Mouse (Mus musculus) neural tube, embryonic 10.5 days (tissue): ENCODE measurements around the gene Rtp2.
"Not testable (repeated sequence)": the region's sequence is repeated elsewhere in the genome, so short reads cannot be mapped to it uniquely, and the experiment has no call there.

Experiments
- DNase-seq: peaks from one replicate; pipeline ENCODE4 v3.0.0-alpha.2; 2017; ENCODE audit warnings: low spot score; ENCODE audit errors: extremely low spot score

The Rtp2 gene

GRCm38 (mm10) chr16:23952101-23952727 is 20.0 kb upstream of the Rtp2 start:
- no peak for DNase-seq

GRCm38 (mm10) chr16:23947654-23948053 is 15.5 kb upstream of the Rtp2 start:
- no peak for DNase-seq

DNA sequence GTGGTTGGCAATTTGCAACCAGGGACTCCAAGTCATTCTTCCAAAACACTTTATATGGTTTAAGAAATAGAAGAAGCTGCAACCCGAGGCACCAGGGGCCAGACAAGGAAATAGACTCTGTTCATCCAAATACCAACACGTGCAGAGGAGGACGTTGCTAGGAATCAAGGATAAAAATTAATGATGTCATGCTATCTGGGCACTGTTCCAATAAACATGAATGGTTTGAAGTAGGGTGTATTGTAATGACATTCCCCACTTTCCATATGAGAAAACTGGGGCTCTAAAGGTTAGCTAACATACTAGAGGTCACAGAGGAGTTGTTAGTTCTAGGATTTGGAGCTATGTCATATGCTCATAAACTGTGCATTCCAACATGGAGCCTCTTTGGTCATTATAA is 12.6 kb upstream of the Rtp2 start:
- DNase-seq = no peak

DNA sequence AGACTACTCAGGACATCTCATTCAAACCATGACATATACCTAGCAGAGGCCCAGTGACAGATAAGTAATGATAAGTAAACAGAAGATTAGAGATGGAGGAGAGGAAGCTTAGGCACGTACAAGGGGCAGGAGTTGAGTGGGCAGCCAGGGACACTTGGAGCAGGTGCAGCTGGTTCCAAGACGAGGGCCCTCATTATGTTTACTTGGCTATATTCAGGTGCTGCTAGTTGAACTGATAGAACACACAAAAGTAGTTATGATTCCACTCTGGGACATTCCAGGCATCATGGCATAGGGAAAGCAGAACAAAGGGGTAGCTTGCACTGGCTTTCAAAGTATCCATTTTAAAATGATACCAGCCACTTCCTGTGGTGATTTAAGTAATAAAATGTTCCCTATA is 2.2 kb upstream of the Rtp2 start:
- DNase-seq = no peak

DNA sequence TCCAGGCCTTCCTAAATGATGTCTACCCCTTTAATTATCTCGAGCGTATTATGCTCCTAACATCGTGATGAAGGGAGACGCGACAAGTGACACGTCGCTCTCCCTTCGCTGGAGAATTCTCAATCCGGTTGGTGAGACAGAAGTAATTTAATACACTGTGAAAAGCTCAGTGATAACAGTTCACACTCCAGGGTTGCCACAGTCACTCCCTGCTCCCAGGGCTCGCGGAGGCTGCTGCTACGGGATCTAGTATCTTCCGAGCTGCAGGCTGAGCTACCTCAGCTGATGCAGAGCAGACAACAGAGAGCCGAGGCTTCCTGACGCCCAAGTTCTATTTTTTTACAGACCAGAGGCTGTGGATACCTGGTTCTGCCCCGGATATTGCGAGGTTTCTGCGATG is 919 bp downstream of the Rtp2 start:
- no peak for DNase-seq

- DNase-seq = no peak
Observed at GRCm38 (mm10) chr16:23930426-23931073, 1.6 kb downstream of the Rtp2 start.

- DNase-seq = no peak
Observed at GRCm38 (mm10) chr16:23927301-23928114, 4.7 kb downstream of the Rtp2 start.

DNA sequence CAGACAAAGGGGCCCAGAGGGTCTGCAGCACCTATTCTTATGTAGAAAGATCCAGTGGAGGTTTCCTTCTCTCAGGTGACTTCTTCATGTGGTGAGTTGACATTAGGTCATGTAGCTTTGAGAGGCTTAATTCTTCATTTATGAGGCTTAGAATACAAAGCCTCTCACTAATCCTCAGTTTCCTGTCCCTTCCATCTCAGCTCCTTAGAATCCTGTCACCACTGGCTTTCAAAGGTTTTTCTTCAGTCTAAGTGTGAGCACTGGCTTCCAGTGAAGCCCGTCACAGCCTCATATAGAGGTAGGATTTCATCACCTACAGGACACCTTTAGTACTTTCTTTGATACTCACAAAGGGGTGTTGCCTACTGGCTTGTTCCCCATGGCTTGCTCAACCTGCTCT is 9.3 kb downstream of the Rtp2 start:
- DNase-seq = no peak

GRCm38 (mm10) chr16:23921697-23922096 is 10.5 kb downstream of the Rtp2 start:
- DNase-seq = no peak

DNA sequence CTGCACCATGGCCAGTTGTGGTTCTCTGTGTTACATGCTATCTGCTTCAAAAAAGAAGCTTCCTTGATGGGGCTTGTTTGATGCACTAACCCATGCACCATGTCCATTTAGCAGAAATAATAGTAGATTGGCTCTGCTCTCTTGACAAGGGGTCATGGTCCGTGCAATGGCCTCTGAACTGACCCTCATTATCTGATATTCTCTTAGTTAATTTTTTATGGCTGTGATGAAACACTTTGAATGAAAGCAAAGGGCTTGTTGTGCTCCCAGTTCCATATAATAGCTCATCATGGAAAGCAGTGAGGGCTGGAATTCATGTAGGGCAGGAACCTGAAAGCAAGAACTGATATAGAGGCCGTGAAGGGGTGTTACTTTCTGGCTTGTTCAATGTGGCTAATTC is 12.8 kb downstream of the Rtp2 start:
- DNase-seq = no peak

DNA sequence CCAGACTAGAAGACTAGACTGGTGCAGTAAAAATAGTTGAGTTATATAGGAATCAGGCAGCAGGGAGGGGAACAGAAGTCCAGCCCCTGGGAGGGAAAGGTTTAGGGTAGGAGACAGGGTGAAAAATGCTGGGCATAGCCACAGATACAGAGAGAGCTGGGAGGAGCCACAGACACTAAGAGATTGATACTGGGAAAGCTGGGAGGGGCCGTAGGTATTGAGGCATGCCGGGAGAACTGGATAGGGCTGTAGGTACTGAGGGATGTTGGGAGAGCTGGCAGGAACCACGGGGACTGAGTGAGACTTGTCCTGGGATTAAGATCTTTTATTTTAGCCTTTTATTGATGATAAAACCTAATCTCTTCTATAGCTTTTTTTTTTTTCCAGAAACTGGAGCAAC is 18.8 kb downstream of the Rtp2 start:
- no peak for DNase-seq

DNA sequence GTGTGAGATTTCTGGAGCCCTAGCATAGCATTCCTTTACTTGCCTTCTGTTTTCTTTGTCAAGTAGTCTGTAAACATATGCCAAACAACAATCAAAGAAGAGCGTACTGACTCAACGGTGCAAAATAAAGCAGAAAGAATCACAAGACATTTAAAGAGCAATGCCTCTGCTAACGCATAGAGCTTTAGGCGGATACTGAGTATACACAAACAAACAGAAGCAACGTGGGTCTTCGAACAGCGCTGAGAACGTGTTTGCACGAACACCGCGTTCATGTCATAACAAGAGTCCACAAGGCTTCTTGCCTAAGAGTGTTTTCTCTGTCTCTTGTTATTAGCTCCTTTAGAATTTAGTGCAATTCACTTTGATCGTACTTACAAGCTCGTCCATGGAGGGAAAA is 19.5 kb downstream of the Rtp2 start:
- no peak for DNase-seq

DNA sequence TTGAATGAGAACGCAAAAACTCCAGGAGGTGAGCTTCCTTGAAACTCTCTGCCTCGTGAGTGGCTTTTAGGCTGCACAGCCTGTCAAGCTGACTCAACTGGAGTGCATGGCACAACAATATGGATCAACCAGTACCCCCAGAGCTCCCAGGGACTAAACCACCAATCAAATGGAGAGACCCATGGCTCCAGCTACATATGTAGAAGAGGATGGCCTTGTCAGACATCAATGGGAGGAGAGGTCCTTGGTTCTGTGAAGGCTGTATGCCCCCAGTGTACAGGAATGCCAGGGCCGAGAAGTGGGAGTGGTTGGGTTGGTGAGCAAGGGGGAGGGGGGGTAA is 23.2 kb downstream of the Rtp2 start:
- not testable (repeated sequence) for DNase-seq

- not testable (repeated sequence) for DNase-seq
Observed at GRCm38 (mm10) chr16:23908076-23909014, 23.8 kb downstream of the Rtp2 start.

GRCm38 (mm10) chr16:23906586-23906985 is 25.6 kb downstream of the Rtp2 start:
- DNase-seq = not testable (repeated sequence)

GRCm38 (mm10) chr16:23901411-23901810 is 30.8 kb downstream of the Rtp2 start:
- no peak for DNase-seq

- DNase-seq = no peak
Observed at GRCm38 (mm10) chr16:23900061-23900460, 32.1 kb downstream of the Rtp2 start.

GRCm38 (mm10) chr16:23898840-23899239 is 33.4 kb downstream of the Rtp2 start:
- peak; percentile 81 for DNase-seq

DNA sequence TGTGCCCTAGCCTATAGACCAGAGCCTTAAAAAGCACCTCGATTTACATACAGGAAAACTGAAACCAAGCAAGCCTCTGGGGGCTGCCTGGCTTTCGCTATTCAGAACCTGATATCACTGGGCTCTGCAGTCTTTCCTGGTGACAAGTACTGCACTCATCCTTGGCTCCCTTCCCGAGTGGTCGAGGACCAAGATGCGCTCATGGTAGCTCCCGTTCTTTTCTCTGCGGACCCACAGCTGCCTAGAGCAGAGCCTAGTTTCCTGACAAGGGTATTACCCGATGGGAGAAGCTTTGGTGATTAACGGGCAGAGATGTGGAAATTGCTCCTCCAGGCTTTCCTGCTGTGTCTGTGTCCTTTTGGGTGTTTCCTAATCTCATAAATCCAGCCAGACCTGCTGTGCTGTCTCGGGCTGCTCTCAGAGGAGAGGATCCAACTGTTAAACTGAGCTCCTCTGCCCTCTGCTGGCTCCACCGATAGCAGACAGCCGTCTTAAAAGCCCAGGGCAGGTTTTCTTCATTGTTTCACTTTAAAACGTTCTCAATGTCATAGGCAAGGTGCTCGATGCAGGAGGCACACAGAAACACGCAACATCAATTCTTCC is 34.1 kb downstream of the Rtp2 start:
- DNase-seq = peak; percentile 68

- DNase-seq = no peak
Observed at GRCm38 (mm10) chr16:23897486-23897885, 34.7 kb downstream of the Rtp2 start.

DNA sequence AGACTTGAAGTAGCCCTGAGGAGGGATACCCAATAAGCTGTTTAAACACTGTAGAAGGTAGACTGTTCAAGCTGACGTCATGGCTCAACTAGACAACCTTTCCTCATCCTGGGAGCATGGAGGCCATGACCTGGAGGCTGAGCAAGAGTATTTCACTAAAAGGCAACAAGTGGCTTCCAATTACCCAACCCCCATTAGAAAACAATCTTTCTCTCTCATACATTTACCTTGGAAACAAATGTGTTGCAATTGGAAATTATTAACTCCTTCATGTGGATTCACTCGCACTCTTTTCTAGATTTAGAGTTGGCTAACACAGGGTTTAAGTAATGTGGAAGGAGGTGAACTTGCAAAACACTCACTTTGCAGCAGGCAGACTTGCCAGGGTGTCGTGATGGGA is 37.1 kb downstream of the Rtp2 start:
- no peak for DNase-seq
